Mouse (Mus musculus): ENCODE data around the gene Slc15a1. TPM values are rescaled to one million over a fixed set of nuclear protein-coding genes. Genes with fewer than 3 reads are reported as not detected.

Slc15a1 gene
- polyA plus RNA-seq, 1 experiment from 2014 or later: not detected

GRCm38 (mm10) chr14:121499769-121500168 lies 5.3 kb downstream of the Slc15a1 start:
- H3K36me3 ChIP-seq (ENCODE audit: control insufficient read depth, insufficient read depth, low read length): no peaks in the 10 kb centered on the region
- H3K27me3 ChIP-seq (replicated peaks; ENCODE audit: control insufficient read depth, insufficient read depth, low read length): peaks cover 10% of the 10 kb centered on the region
- WGBS: 42% methylated on average over 1 of the region's 1 CpGs
- no peak overlapping the region for H3K9ac ChIP-seq (ENCODE audit: low read depth, low read length)
- H3K27ac ChIP-seq (ENCODE audit: low read depth, low read length): no peak overlapping the region
- no peaks in the 10 kb centered on the region for H3K4me1 ChIP-seq (replicated peaks; ENCODE audit: control insufficient read depth, insufficient read depth, low read length)
- H3K9me3 ChIP-seq (ENCODE audit: control insufficient read depth, low read length): no peaks in the 10 kb centered on the region
- ATAC-seq (replicated peaks; ENCODE audit: low FRiP score) (no peak), DNase-seq (ENCODE audit: low spot score) (no peak)
- H3K4me3 ChIP-seq (ENCODE audit: low read depth, low read length): no peak overlapping the region
- H3K4me2 ChIP-seq: no peak overlapping the region

GRCm38 (mm10) chr14:121497800-121498199 lies 7.3 kb downstream of the Slc15a1 start:
- Histone ChIP-seq H3K27me3 (replicated peaks; ENCODE audit: control insufficient read depth, insufficient read depth, low read length) (no peaks in the 10 kb centered on the region; the same call in 1 of the 2 replicates), H3K9ac (ENCODE audit: low read depth, low read length) (no peak overlapping the region), H3K27ac (ENCODE audit: low read depth, low read length) (no peak overlapping the region), H3K9me3 (ENCODE audit: control insufficient read depth, low read length) (no peaks in the 10 kb centered on the region), H3K4me2 (no peak overlapping the region), H3K4me3 (ENCODE audit: low read depth, low read length) (no peak overlapping the region), H3K4me1 (replicated peaks; ENCODE audit: control insufficient read depth, insufficient read depth, low read length) (no peaks in the 10 kb centered on the region), H3K36me3 (ENCODE audit: control insufficient read depth, insufficient read depth, low read length) (no peaks in the 10 kb centered on the region)
- no peak for DNase-seq (ENCODE audit: low spot score)
- ATAC-seq (replicated peaks; ENCODE audit: low FRiP score): no peak
- 69% methylated on average over 1 of the region's 1 CpGs for WGBS

GRCm38 (mm10) chr14:121495741-121496140 lies 9.3 kb downstream of the Slc15a1 start:
- no peak overlapping the region for H3K4me2 ChIP-seq
- no peaks in the 10 kb centered on the region for H3K36me3 ChIP-seq (ENCODE audit: control insufficient read depth, insufficient read depth, low read length)
- 79% methylated on average over 4 of the region's 4 CpGs for WGBS
- DNase-seq (ENCODE audit: low spot score) (no peak), ATAC-seq (replicated peaks; ENCODE audit: low FRiP score) (no peak)
- no peaks in the 10 kb centered on the region for H3K4me1 ChIP-seq (replicated peaks; ENCODE audit: control insufficient read depth, insufficient read depth, low read length)
- H3K27me3 ChIP-seq (replicated peaks; ENCODE audit: control insufficient read depth, insufficient read depth, low read length): no peaks in the 10 kb centered on the region; the same call in 1 of the 2 replicates
- no peak overlapping the region for H3K9ac ChIP-seq (ENCODE audit: low read depth, low read length)
- H3K4me3 ChIP-seq (ENCODE audit: low read depth, low read length): no peak overlapping the region
- H3K9me3 ChIP-seq (ENCODE audit: control insufficient read depth, low read length): no peaks in the 10 kb centered on the region
- H3K27ac ChIP-seq (ENCODE audit: low read depth, low read length): no peak overlapping the region

GRCm38 (mm10) chr14:121495120-121495519 lies 9.9 kb downstream of the Slc15a1 start:
- WGBS: 78% methylated on average over 2 of the region's 2 CpGs
- H3K9me3 ChIP-seq (ENCODE audit: control insufficient read depth, low read length): no peaks in the 10 kb centered on the region
- no peak overlapping the region for H3K4me3 ChIP-seq (ENCODE audit: low read depth, low read length)
- no peaks in the 10 kb centered on the region; the same call in 1 of the 2 replicates for H3K27me3 ChIP-seq (replicated peaks; ENCODE audit: control insufficient read depth, insufficient read depth, low read length)
- no peak overlapping the region for H3K9ac ChIP-seq (ENCODE audit: low read depth, low read length)
- no peak for DNase-seq (ENCODE audit: low spot score)
- no peak overlapping the region for H3K4me2 ChIP-seq
- H3K4me1 ChIP-seq (replicated peaks; ENCODE audit: control insufficient read depth, insufficient read depth, low read length): no peaks in the 10 kb centered on the region
- no peak overlapping the region for H3K27ac ChIP-seq (ENCODE audit: low read depth, low read length)
- no peak for ATAC-seq (replicated peaks; ENCODE audit: low FRiP score)
- no peaks in the 10 kb centered on the region for H3K36me3 ChIP-seq (ENCODE audit: control insufficient read depth, insufficient read depth, low read length)

GRCm38 (mm10) chr14:121494238-121494637 lies 10.8 kb downstream of the Slc15a1 start:
- Histone ChIP-seq H3K4me2 (no peak overlapping the region), H3K4me1 (replicated peaks; ENCODE audit: control insufficient read depth, insufficient read depth, low read length) (no peaks in the 10 kb centered on the region), H3K4me3 (ENCODE audit: low read depth, low read length) (no peak overlapping the region), H3K9me3 (ENCODE audit: control insufficient read depth, low read length) (no peaks in the 10 kb centered on the region), H3K9ac (ENCODE audit: low read depth, low read length) (no peak overlapping the region), H3K27ac (ENCODE audit: low read depth, low read length) (no peak overlapping the region), H3K27me3 (replicated peaks; ENCODE audit: control insufficient read depth, insufficient read depth, low read length) (no peaks in the 10 kb centered on the region; the same call in 1 of the 2 replicates), H3K36me3 (ENCODE audit: control insufficient read depth, insufficient read depth, low read length) (no peaks in the 10 kb centered on the region)
- DNase-seq (ENCODE audit: low spot score) (no peak), ATAC-seq (replicated peaks; ENCODE audit: low FRiP score) (no peak)
- WGBS: 42% methylated on average over 2 of the region's 2 CpGs

GRCm38 (mm10) chr14:121493712-121494111 lies 11.3 kb downstream of the Slc15a1 start:
- Histone ChIP-seq H3K9me3 (ENCODE audit: control insufficient read depth, low read length) (no peaks in the 10 kb centered on the region), H3K4me1 (replicated peaks; ENCODE audit: control insufficient read depth, insufficient read depth, low read length) (no peaks in the 10 kb centered on the region), H3K27ac (ENCODE audit: low read depth, low read length) (no peak overlapping the region), H3K9ac (ENCODE audit: low read depth, low read length) (no peak overlapping the region), H3K36me3 (ENCODE audit: control insufficient read depth, insufficient read depth, low read length) (no peaks in the 10 kb centered on the region), H3K4me2 (no peak overlapping the region), H3K4me3 (ENCODE audit: low read depth, low read length) (no peak overlapping the region), H3K27me3 (replicated peaks; ENCODE audit: control insufficient read depth, insufficient read depth, low read length) (no peaks in the 10 kb centered on the region; the same call in 1 of the 2 replicates)
- ATAC-seq (replicated peaks; ENCODE audit: low FRiP score): no peak
- WGBS: 47% methylated on average over 3 of the region's 3 CpGs
- no peak for DNase-seq (ENCODE audit: low spot score)

- no peak for ATAC-seq (replicated peaks; ENCODE audit: low FRiP score)
Observed at GRCm38 (mm10) chr14:121492328-121492727, 12.7 kb downstream of the Slc15a1 start.

GRCm38 (mm10) chr14:121485722-121486121 lies 19.3 kb downstream of the Slc15a1 start:
- no peak overlapping the region for H3K4me3 ChIP-seq (ENCODE audit: low read depth, low read length)
- H3K9me3 ChIP-seq (ENCODE audit: control insufficient read depth, low read length): no peaks in the 10 kb centered on the region
- H3K4me2 ChIP-seq: no peak overlapping the region
- H3K36me3 ChIP-seq (ENCODE audit: control insufficient read depth, insufficient read depth, low read length): no peaks in the 10 kb centered on the region
- DNase-seq (ENCODE audit: low spot score) (no peak), ATAC-seq (replicated peaks; ENCODE audit: low FRiP score) (no peak)
- H3K9ac ChIP-seq (ENCODE audit: low read depth, low read length): no peak overlapping the region
- no peaks in the 10 kb centered on the region for H3K27me3 ChIP-seq (replicated peaks; ENCODE audit: control insufficient read depth, insufficient read depth, low read length)
- H3K27ac ChIP-seq (ENCODE audit: low read depth, low read length): no peak overlapping the region
- no peaks in the 10 kb centered on the region for H3K4me1 ChIP-seq (replicated peaks; ENCODE audit: control insufficient read depth, insufficient read depth, low read length)
- 68% methylated on average over 1 of the region's 1 CpGs for whole genome bisulfite sequencing

More at GRCm38 (mm10) chr14:121492328-121492727, 12.7 kb downstream of the Slc15a1 start:
- H3K36me3 ChIP-seq (ENCODE audit: control insufficient read depth, insufficient read depth, low read length): no peaks in the 10 kb centered on the region
- H3K9me3 ChIP-seq (ENCODE audit: control insufficient read depth, low read length): no peaks in the 10 kb centered on the region
- no peak overlapping the region for H3K9ac ChIP-seq (ENCODE audit: low read depth, low read length)
- no peaks in the 10 kb centered on the region for H3K4me1 ChIP-seq (replicated peaks; ENCODE audit: control insufficient read depth, insufficient read depth, low read length)
- no peak overlapping the region for H3K27ac ChIP-seq (ENCODE audit: low read depth, low read length)
- no peak for DNase-seq (ENCODE audit: low spot score)
- no peak overlapping the region for H3K4me2 ChIP-seq
- H3K4me3 ChIP-seq (ENCODE audit: low read depth, low read length): no peak overlapping the region
- WGBS: 64% methylated on average over 8 of the region's 8 CpGs
- no peaks in the 10 kb centered on the region; the same call in 1 of the 2 replicates for H3K27me3 ChIP-seq (replicated peaks; ENCODE audit: control insufficient read depth, insufficient read depth, low read length)

- Histone ChIP-seq H3K36me3 (ENCODE audit: control insufficient read depth, insufficient read depth, low read length) (no peaks in the 10 kb centered on the region), H3K27ac (ENCODE audit: low read depth, low read length) (no peak overlapping the region), H3K9me3 (ENCODE audit: control insufficient read depth, low read length) (no peaks in the 10 kb centered on the region), H3K4me2 (no peak overlapping the region), H3K9ac (ENCODE audit: low read depth, low read length) (no peak overlapping the region), H3K4me1 (replicated peaks; ENCODE audit: control insufficient read depth, insufficient read depth, low read length) (no peaks in the 10 kb centered on the region), H3K27me3 (replicated peaks; ENCODE audit: control insufficient read depth, insufficient read depth, low read length) (no peaks in the 10 kb centered on the region), H3K4me3 (ENCODE audit: low read depth, low read length) (no peak overlapping the region)
- ATAC-seq (replicated peaks; ENCODE audit: low FRiP score) (no peak), DNase-seq (ENCODE audit: low spot score) (no peak)
- WGBS: 82% methylated on average over 3 of the region's 3 CpGs
Observed at GRCm38 (mm10) chr14:121484436-121484835, 20.6 kb downstream of the Slc15a1 start.
